Mouse (Mus musculus): ENCODE measurements around the gene Dlg2. TPM values are rescaled to one million over a fixed set of nuclear protein-coding genes. Genes with fewer than 3 reads are reported as not detected.

Dlg2 gene
- polyA plus RNA-seq, 1 experiment from 2014 or later: 28.5 TPM

DNA sequence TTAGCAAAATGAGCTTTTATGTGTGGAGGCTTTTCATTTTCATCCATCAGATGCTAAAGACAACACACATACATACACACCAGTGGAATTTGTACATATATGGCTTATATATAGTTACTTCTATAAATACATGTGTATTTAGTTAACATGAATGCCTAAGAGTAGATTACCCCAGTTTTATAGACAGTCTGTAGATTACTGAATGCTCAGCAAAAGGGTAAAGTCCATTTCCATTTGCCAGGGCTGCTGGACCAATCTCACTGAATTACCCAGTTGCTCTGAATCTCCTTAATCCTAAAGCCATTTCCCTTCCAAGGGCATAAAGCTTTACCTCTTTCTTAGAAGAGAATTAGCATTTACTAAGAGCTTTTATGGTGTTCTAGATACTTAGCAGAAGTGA, 1744.1 kb downstream of the Dlg2 start:
- Histone ChIP-seq H3K27ac (replicated peaks) (no peak overlapping the region), H3K4me2 (no peak overlapping the region), H3K4me3 (no peak overlapping the region), H3K36me3 (no peaks in the 10 kb centered on the region), H3K9me3 (no peaks in the 10 kb centered on the region), H3K9ac (no peak overlapping the region), H3K27me3 (no peaks in the 10 kb centered on the region), H3K4me1 (replicated peaks) (no peaks in the 10 kb centered on the region)
- ATAC-seq (ENCODE audit: low FRiP score, low read depth): no peak

DNA sequence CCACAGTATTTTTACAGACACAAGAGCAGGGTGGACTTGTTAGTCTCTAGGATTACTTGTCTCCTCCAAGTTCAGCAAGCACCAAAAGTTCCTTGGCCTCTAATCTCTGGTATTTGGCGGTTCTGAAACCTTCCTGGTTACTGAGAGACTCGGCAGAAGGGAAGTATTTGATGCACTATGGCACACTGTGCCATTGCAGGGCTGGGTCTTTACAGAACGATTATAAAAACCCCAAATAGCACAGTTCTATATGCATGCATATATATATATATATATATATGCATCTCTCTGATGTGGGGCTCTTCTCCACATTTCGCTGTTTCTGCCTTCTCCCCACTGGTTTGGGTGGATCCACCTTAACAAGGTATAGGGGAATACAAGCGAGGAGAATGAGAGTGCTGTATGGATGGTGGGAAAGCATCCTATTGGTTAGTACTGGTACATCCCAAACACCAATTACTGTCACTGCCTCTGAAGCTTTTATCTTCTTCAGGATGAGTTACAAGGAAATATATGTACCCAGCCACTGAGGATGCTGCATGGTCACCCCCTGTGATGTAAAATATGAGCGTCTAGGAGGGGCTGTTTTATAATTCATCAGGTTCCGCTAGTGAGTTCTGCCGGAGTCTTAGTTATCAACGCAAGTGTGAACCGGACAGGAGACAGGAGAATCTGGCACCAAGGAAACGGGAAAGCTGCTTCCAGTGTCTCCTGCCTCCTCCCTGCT, 1758.2 kb downstream of the Dlg2 start:
- WGBS: 27% methylated on average over 11 of the region's 11 CpGs
- peak overlapping the region; percentile 58 for H3K27ac ChIP-seq (replicated peaks)

DNA sequence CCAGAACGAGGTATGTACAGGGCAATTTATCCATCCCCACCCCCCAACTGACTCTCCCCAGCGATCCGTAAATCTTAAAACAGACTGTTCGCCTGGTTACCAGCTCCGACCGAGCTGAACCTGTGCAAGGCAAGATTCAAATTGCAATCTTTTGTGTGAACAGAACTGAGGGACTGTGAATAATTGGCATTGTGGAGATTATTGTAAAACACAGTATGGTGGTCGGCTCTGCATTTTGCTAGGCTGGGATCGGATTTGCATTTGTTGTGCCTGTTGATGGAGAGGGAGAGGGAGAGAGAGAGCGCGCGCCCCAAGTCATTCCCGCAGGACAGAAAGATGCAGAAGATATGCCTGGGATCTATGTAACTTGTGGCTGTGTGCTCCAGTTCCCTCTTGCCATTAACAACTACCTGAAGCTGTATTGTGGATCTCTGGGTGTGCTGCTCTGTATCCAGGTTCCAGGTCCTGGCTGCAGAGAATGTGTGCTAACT, 1759.1 kb downstream of the Dlg2 start:
- no peaks in the 10 kb centered on the region for H3K9me3 ChIP-seq
- peak; percentile 64 for ATAC-seq (ENCODE audit: low FRiP score, low read depth)
- peak overlapping the region; percentile 50 for H3K4me3 ChIP-seq
- H3K36me3 ChIP-seq: no peaks in the 10 kb centered on the region
- H3K4me2 ChIP-seq: peak overlapping the region; percentile 57
- peak overlapping the region; percentile 53 for H3K9ac ChIP-seq
- 7% methylated on average over 12 of the region's 12 CpGs for WGBS
- H3K27me3 ChIP-seq: no peaks in the 10 kb centered on the region
- peak overlapping the region; percentile 58 for H3K27ac ChIP-seq (replicated peaks)
- peaks cover 27% of the 10 kb centered on the region for H3K4me1 ChIP-seq (replicated peaks)

More for the DNA sequence above, 1758.2 kb downstream of the Dlg2 start:
- ATAC-seq (ENCODE audit: low FRiP score, low read depth): peak; percentile 94
- peak overlapping the region; percentile 53 for H3K9ac ChIP-seq
- no peaks in the 10 kb centered on the region for H3K27me3 ChIP-seq
- peak overlapping the region; percentile 50 for H3K4me3 ChIP-seq
- no peaks in the 10 kb centered on the region for H3K36me3 ChIP-seq
- H3K4me1 ChIP-seq (replicated peaks): peaks cover 27% of the 10 kb centered on the region
- H3K4me2 ChIP-seq: peak overlapping the region; percentile 57
- H3K9me3 ChIP-seq: no peaks in the 10 kb centered on the region

DNA sequence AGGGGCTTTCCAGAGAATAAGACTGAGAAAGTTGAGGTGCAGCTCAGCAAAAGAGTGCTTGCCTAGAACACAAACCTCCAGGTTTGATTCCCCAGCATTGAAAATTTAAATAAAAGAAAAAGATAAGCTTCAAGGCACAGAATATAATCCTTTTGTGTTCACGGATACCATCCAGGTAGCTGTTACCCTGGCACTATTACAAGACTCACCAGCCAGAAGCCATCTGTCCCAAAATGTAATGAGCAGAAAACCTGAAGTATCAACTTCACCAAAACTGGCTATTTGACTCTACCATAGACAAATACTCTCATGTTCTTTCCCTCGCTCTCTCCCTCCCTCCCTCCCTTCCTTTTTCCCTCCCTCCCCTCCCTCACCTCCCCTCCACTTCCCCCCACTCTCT, 1764.4 kb downstream of the Dlg2 start:
- Histone ChIP-seq H3K4me3 (no peak overlapping the region), H3K4me1 (replicated peaks) (peaks cover 21% of the 10 kb centered on the region), H3K27me3 (no peaks in the 10 kb centered on the region), H3K4me2 (no peak overlapping the region), H3K36me3 (no peaks in the 10 kb centered on the region), H3K27ac (replicated peaks) (no peak overlapping the region), H3K9ac (no peak overlapping the region), H3K9me3 (no peaks in the 10 kb centered on the region)
- ATAC-seq (ENCODE audit: low FRiP score, low read depth): no peak
- 93% methylated on average over 2 of the region's 2 CpGs for WGBS

DNA sequence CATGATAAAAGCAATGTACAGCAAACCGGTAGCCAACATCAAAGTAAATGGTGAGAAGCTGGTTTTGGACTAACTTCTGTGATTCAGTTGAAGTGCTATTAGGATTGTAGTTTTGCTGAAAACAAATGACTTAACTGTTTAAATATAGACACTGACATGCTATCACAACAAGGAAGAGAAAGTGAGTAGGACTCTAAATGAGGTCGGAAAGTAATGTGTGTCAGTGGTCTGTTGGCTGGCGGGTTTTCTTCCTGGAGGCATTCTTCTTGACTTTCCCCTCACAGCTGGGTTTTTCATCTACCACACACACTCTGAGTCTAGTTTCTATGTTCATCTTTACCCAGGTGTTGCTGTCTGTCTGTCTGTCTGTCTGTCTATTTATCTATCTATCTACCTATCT, 1771.1 kb downstream of the Dlg2 start:
- no peaks in the 10 kb centered on the region for H3K36me3 ChIP-seq
- WGBS: 99% methylated on average over 3 of the region's 3 CpGs
- H3K27me3 ChIP-seq: no peaks in the 10 kb centered on the region
- no peaks in the 10 kb centered on the region for H3K9me3 ChIP-seq
- no peak for ATAC-seq (ENCODE audit: low FRiP score, low read depth)
- H3K4me3 ChIP-seq: no peak overlapping the region
- H3K27ac ChIP-seq (replicated peaks): no peak overlapping the region
- H3K4me1 ChIP-seq (replicated peaks): no peaks in the 10 kb centered on the region
- H3K9ac ChIP-seq: no peak overlapping the region
- no peak overlapping the region for H3K4me2 ChIP-seq

DNA sequence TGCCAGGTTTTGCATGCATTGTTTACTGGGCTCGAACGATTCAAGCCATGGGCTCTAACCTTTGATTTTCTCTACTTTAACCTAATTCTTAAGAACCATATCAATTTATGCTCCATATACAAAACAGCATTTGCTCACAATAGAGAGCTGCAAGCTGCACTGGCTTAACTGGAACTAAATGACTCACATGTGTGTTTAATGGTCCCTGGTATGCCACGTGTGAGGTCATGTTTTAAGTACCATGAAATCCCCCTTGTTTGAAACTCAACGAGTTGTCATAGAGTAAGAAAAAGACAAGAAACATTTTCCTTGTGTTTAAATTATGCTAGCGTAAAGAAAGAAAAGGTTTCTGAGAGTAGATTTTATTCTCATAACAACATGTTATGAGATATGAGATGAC, 1772.1 kb downstream of the Dlg2 start:
- H3K36me3 ChIP-seq: no peaks in the 10 kb centered on the region
- no peaks in the 10 kb centered on the region for H3K9me3 ChIP-seq
- no peak for ATAC-seq (ENCODE audit: low FRiP score, low read depth)
- no peaks in the 10 kb centered on the region for H3K27me3 ChIP-seq
- WGBS: 79% methylated on average over 5 of the region's 5 CpGs
- H3K4me1 ChIP-seq (replicated peaks): no peaks in the 10 kb centered on the region
- H3K4me2 ChIP-seq: no peak overlapping the region
- no peak overlapping the region for H3K27ac ChIP-seq (replicated peaks)
- H3K4me3 ChIP-seq: no peak overlapping the region
- no peak overlapping the region for H3K9ac ChIP-seq

DNA sequence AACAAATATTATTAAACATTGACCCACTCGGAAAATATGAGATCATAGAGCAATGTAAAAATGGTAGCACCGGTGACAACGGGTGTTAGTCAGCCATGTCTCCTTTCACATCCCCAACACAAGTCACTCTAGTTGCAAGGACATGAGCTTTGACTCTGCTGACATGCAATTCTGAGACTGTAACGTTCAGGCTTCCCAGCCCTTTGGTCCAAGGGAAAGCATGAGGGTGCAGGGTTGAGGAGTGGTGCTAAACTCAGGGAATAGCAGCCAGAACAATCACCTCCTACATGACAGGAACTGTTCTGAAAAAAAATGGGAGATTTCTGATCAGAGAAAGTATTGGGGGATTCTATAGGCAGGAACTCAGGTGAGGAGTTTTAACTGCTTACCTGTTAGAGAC, 1781.7 kb downstream of the Dlg2 start:
- WGBS: 92% methylated on average over 4 of the region's 4 CpGs
- Histone ChIP-seq H3K4me2 (no peak overlapping the region), H3K9me3 (no peaks in the 10 kb centered on the region), H3K4me1 (replicated peaks) (no peaks in the 10 kb centered on the region), H3K9ac (no peak overlapping the region), H3K4me3 (no peak overlapping the region), H3K36me3 (no peaks in the 10 kb centered on the region), H3K27ac (replicated peaks) (no peak overlapping the region), H3K27me3 (no peaks in the 10 kb centered on the region)
- ATAC-seq (ENCODE audit: low FRiP score, low read depth): no peak

DNA sequence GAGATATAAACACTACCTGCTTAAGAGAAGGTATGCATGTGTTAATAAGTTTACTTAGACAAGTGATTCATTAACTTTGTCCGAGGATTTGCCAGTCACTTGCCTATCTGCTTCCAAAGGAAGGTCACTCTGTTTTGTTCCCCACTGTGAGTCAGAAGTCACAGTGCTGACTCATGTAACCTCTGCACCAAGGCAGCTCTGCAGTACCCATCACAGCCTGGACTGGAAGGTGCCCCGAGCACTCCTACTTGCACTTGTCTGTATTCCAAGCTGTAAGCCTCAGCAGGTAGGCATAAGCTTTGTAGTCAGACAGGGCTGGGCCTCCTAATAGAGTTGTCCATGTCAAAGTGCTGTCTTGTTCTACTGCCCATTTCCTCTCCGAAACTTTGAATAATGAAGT, 1782.2 kb downstream of the Dlg2 start:
- Histone ChIP-seq H3K4me1 (replicated peaks) (no peaks in the 10 kb centered on the region), H3K27me3 (no peaks in the 10 kb centered on the region), H3K27ac (replicated peaks) (no peak overlapping the region), H3K9me3 (no peaks in the 10 kb centered on the region), H3K4me2 (no peak overlapping the region), H3K36me3 (no peaks in the 10 kb centered on the region), H3K9ac (no peak overlapping the region), H3K4me3 (no peak overlapping the region)
- no peak for ATAC-seq (ENCODE audit: low FRiP score, low read depth)
- 75% methylated on average over 3 of the region's 3 CpGs for WGBS

DNA sequence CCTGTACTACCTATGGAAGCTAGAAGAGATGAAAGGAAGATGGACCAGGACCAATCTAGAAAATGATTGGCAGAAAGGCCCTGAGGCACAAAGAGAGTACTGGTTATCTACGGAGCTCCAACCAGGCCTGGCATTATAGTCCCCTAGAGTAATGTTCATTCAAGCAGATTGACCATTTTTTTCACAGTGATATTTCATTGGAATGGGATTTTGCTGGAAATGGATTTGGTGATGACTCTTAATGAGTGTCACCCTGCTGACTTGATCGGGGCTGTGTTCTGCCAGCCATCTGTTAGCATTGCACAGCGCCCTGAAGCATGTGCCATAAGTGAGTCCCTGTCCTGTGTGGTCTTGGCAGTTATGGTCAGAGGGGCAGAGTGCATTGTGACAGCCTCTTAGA, 1787.9 kb downstream of the Dlg2 start:
- peak; percentile 86 for ATAC-seq (ENCODE audit: low FRiP score, low read depth)
- Histone ChIP-seq H3K4me1 (replicated peaks) (0 out of 2 replicates have a peak, but pooled peaks cover 15% of the 10 kb centered on the region), H3K9me3 (no peaks in the 10 kb centered on the region), H3K27me3 (no peaks in the 10 kb centered on the region), H3K4me3 (no peak overlapping the region), H3K9ac (no peak overlapping the region), H3K4me2 (no peak overlapping the region), H3K27ac (replicated peaks) (peak overlapping the region; percentile 61), H3K36me3 (no peaks in the 10 kb centered on the region)
- 48% methylated on average over 3 of the region's 3 CpGs for WGBS

DNA sequence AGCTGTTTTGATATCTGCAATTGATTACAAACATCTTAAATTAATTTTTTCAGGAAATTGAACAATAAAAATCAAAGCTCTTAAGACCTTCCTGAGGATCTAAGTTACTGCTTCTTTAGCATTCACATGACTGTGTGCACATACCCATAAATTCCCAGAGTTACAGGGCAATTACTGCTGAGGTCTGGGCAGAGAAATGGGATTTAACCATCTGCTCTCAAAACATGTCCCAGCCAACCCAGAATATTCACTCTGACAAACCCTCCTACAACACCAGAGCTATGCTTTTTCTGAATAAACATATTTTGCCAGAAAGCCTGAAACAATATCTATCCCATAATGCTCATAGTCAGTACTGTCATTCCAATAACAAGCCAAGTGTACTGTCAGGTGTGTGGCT, 1788.5 kb downstream of the Dlg2 start:
- no peaks in the 10 kb centered on the region for H3K27me3 ChIP-seq
- H3K4me2 ChIP-seq: no peak overlapping the region
- H3K36me3 ChIP-seq: no peaks in the 10 kb centered on the region
- no peak overlapping the region for H3K4me3 ChIP-seq
- no peak overlapping the region for H3K9ac ChIP-seq
- 0 out of 2 replicates have a peak, but pooled peaks cover 15% of the 10 kb centered on the region for H3K4me1 ChIP-seq (replicated peaks)
- H3K27ac ChIP-seq (replicated peaks): peak overlapping the region; percentile 61
- H3K9me3 ChIP-seq: no peaks in the 10 kb centered on the region
- ATAC-seq (ENCODE audit: low FRiP score, low read depth): no peak

DNA sequence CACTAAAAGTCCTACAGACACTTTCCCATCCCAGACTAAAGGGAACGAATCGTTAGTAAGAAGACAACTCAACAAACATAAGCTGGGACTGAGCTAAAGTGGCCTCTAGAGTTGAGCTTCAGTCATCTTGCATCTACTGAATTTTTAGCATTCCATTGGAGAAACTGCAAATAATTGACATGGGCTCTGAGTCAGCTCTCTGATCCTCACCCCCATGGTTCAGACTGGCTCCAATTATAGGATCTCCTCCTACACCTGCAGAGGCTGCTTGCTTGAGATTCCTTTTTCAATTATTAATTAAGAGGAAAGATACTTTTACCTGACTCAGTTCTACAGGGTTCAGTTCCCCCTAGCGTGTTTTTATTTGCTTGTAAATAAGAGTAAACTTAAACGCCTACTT, 1798.9 kb downstream of the Dlg2 start:
- H3K4me3 ChIP-seq: no peak overlapping the region
- H3K9me3 ChIP-seq: no peaks in the 10 kb centered on the region
- H3K4me1 ChIP-seq (replicated peaks): peaks cover 3% of the 10 kb centered on the region; the same call in 1 of the 2 replicates
- no peak overlapping the region for H3K9ac ChIP-seq
- H3K4me2 ChIP-seq: no peak overlapping the region
- no peak overlapping the region for H3K27ac ChIP-seq (replicated peaks)
- ATAC-seq (ENCODE audit: low FRiP score, low read depth): no peak
- WGBS: 81% methylated on average over 4 of the region's 4 CpGs
- no peaks in the 10 kb centered on the region for H3K36me3 ChIP-seq
- H3K27me3 ChIP-seq: no peaks in the 10 kb centered on the region

DNA sequence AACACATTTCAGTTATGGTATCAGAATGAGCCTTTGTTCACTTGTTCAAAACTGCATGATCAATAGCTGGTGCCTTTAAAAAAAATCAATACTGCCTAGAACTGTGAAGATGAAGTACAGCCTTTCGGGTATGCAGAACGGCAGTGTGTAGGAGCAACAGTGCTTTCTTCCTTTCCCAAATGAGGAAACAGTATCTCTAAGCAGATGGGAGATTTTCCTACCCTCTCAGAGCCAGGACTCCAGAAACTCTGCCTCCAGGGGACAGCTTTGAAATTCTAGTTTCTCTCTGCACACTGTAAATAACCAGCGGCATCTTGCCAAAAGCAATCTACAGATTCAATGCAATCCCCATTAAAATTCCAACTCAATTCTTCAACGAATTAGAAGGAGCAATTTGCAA, 1801.2 kb downstream of the Dlg2 start:
- H3K27me3 ChIP-seq: no peaks in the 10 kb centered on the region
- peaks cover 12% of the 10 kb centered on the region for H3K4me1 ChIP-seq (replicated peaks)
- no peaks in the 10 kb centered on the region for H3K9me3 ChIP-seq
- no peak overlapping the region for H3K9ac ChIP-seq
- no peak overlapping the region; the same call in 1 of the 2 replicates for H3K27ac ChIP-seq (replicated peaks)
- no peaks in the 10 kb centered on the region for H3K36me3 ChIP-seq
- no peak overlapping the region for H3K4me3 ChIP-seq
- H3K4me2 ChIP-seq: no peak overlapping the region
- no peak for ATAC-seq (ENCODE audit: low FRiP score, low read depth)
- 60% methylated on average over 4 of the region's 4 CpGs for WGBS

DNA sequence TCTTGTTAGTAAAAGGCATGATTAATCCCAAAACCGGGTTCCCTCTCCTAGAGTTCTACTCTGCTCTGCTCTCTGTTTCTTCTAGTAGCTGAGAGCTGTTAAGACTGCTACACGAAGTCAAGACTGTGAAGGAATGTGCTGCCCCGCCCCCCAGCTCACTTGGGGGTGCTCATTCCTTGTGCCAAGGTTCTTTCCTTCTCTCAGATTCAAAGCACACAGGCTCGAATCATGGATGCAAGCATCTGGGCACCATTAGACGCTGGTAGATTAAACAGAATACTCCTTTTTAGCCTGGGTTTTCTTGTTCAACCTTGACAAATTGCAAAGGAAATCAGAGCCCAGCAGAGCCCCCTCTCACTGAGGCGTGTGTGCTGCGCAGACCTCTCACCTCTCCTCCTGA, 1804.5 kb downstream of the Dlg2 start:
- WGBS: 27% methylated on average over 7 of the region's 7 CpGs

More for the DNA sequence above, 1804.5 kb downstream of the Dlg2 start:
- H3K9ac ChIP-seq: no peak overlapping the region
- peak; percentile 27; the same call in 1 of the 2 replicates for ATAC-seq (ENCODE audit: low FRiP score, low read depth)
- no peak overlapping the region for H3K27ac ChIP-seq (replicated peaks)
- H3K36me3 ChIP-seq: no peaks in the 10 kb centered on the region
- no peak overlapping the region for H3K4me2 ChIP-seq
- H3K4me1 ChIP-seq (replicated peaks): peaks cover 12% of the 10 kb centered on the region
- H3K9me3 ChIP-seq: no peaks in the 10 kb centered on the region
- H3K27me3 ChIP-seq: no peaks in the 10 kb centered on the region
- H3K4me3 ChIP-seq: no peak overlapping the region
